Mouse (Mus musculus): ENCODE measurements at regions not wholly inside any gene's neighbourhood (a gene's known extent, or its start where the extent isn't known, plus 50 kb on each side); places are given as distances from the start of the nearest gene placed in this dataset.

GRCm38 (mm10) chr13:19975621-19976020 lies 114.8 kb upstream of the Elmo1 start:
- no peak overlapping the region for H3K4me3 ChIP-seq (ENCODE audit: insufficient read depth, low read depth, low read length)
- H3K79me2 ChIP-seq (ENCODE audit: control insufficient read depth, insufficient read depth, low read length), result no peaks in the 10 kb centered on the region
- H3K36me3 ChIP-seq (ENCODE audit: control insufficient read depth, insufficient read depth, low read length), result no peaks in the 10 kb centered on the region
- no peak for DNase-seq (ENCODE audit: extremely low read depth, low read depth, low spot score)
- no peaks in the 10 kb centered on the region for H3K4me1 ChIP-seq (ENCODE audit: control insufficient read depth, insufficient read depth, low read length)
- no peak overlapping the region for H3K27ac ChIP-seq (replicated peaks; ENCODE audit: insufficient read depth, low read depth, low read length)
- no peak for TF ChIP-seq POLR2A (IDR thresholded peaks at IDR 0.05; ENCODE audit: extremely low read depth, insufficient read depth, low read length)
- TF ChIP-seq CTCF (IDR thresholded peaks at IDR 0.05; ENCODE audit: low read depth, low read length), result no peak
- no peaks in the 10 kb centered on the region for H3K27me3 ChIP-seq (ENCODE audit: control insufficient read depth, insufficient read depth, low read length)
- no peak overlapping the region for H3K9ac ChIP-seq (ENCODE audit: low read depth, low read length)

DNA sequence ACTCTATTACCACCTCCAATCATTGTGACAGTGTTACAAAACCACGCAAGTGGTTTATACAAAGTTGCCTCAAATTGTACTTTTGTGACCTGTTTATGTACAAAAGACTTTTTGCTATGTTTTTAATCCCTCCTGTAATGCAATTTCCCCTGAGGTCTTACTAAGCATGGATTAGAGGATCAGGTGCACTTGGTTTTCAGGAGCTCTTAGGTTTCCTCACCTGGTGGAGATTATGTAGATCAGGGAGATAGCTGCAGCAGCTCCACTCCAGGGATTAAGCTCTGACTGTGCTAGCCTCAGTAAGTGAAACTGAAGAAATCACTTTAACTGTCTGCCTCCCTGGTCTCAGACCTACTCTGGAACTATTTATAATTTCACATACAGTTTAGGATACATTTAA lies 123.8 kb upstream of the Elmo1 start:
- WGBS, result 88% methylated on average over 1 of the region's 1 CpGs
- no peaks in the 10 kb centered on the region for H3K36me3 ChIP-seq (ENCODE audit: control insufficient read depth, insufficient read depth, low read length)
- no peaks in the 10 kb centered on the region for H3K79me2 ChIP-seq (ENCODE audit: control insufficient read depth, insufficient read depth, low read length)
- H3K27me3 ChIP-seq (ENCODE audit: control insufficient read depth, insufficient read depth, low read length), result no peaks in the 10 kb centered on the region
- no peak for DNase-seq (ENCODE audit: extremely low read depth, low read depth, low spot score)
- H3K27ac ChIP-seq (replicated peaks; ENCODE audit: insufficient read depth, low read depth, low read length), result no peak overlapping the region
- H3K4me3 ChIP-seq (ENCODE audit: insufficient read depth, low read depth, low read length), result no peak overlapping the region
- H3K4me1 ChIP-seq (ENCODE audit: control insufficient read depth, insufficient read depth, low read length), result no peaks in the 10 kb centered on the region
- H3K9ac ChIP-seq (ENCODE audit: low read depth, low read length), result no peak overlapping the region
- TF ChIP-seq POLR2A (IDR thresholded peaks at IDR 0.05; ENCODE audit: extremely low read depth, insufficient read depth, low read length) (no peak), CTCF (IDR thresholded peaks at IDR 0.05; ENCODE audit: low read depth, low read length) (no peak)

DNA sequence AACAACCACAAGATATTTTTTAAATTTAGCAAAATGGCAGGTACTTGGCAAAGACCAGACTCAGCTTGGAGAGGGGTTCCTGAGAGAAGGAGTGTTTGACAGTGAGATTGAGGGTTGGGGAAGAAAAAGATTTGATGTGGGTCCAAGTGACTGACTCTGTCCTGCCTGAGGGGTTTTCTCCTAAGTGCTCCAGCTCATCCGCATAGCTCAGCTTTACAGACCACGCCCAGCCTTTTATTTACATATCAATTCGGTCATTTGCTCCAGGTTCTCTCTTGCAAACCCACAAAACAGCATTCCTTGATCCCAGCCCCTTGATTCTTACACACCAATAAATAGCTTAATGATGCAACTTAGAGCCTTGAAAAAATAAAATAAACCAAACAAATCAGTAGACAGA lies 127.4 kb upstream of the Elmo1 start:
- Histone ChIP-seq H3K4me3 (ENCODE audit: insufficient read depth, low read depth, low read length) (no peak overlapping the region), H3K27me3 (ENCODE audit: control insufficient read depth, insufficient read depth, low read length) (no peaks in the 10 kb centered on the region), H3K36me3 (ENCODE audit: control insufficient read depth, insufficient read depth, low read length) (no peaks in the 10 kb centered on the region), H3K9ac (ENCODE audit: low read depth, low read length) (no peak overlapping the region), H3K27ac (replicated peaks; ENCODE audit: insufficient read depth, low read depth, low read length) (no peak overlapping the region), H3K79me2 (ENCODE audit: control insufficient read depth, insufficient read depth, low read length) (no peaks in the 10 kb centered on the region), H3K4me1 (ENCODE audit: control insufficient read depth, insufficient read depth, low read length) (no peaks in the 10 kb centered on the region)
- TF ChIP-seq CTCF (IDR thresholded peaks at IDR 0.05; ENCODE audit: low read depth, low read length) (no peak), POLR2A (IDR thresholded peaks at IDR 0.05; ENCODE audit: extremely low read depth, insufficient read depth, low read length) (no peak)
- 59% methylated on average over 3 of the region's 3 CpGs for WGBS
- DNase-seq (ENCODE audit: extremely low read depth, low read depth, low spot score), result no peak

DNA sequence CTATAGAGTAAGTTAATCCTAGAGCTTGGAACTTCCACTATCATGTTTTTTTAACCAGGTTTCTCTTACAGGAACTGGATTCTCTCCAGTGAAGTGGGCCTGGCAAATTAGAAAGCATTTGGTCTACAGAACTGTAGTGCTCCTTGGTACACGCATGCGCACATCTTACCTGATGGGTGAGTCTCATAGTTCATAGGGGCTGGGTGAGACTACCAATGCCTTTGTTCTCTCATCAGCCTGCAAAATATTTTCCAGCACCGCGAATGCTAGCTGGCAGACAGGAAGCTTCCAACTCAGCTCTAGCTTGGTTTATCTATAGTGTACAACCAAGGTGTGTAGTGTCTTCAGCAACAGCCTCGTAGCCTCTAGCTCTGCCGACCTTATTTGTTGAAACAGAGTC lies 104.7 kb upstream of the Gpr141 start:
- Histone ChIP-seq H3K9ac (ENCODE audit: low read depth, low read length) (no peak overlapping the region), H3K4me1 (ENCODE audit: control insufficient read depth, insufficient read depth, low read length) (no peaks in the 10 kb centered on the region), H3K27ac (replicated peaks; ENCODE audit: insufficient read depth, low read depth, low read length) (no peak overlapping the region), H3K79me2 (ENCODE audit: control insufficient read depth, insufficient read depth, low read length) (no peaks in the 10 kb centered on the region), H3K27me3 (ENCODE audit: control insufficient read depth, insufficient read depth, low read length) (no peaks in the 10 kb centered on the region), H3K4me3 (ENCODE audit: insufficient read depth, low read depth, low read length) (no peak overlapping the region), H3K36me3 (ENCODE audit: control insufficient read depth, insufficient read depth, low read length) (no peaks in the 10 kb centered on the region)
- no peak for TF ChIP-seq CTCF (IDR thresholded peaks at IDR 0.05; ENCODE audit: low read depth, low read length)
- no peak for TF ChIP-seq POLR2A (IDR thresholded peaks at IDR 0.05; ENCODE audit: extremely low read depth, insufficient read depth, low read length)
- 90% methylated on average over 6 of the region's 6 CpGs for WGBS
- no peak for DNase-seq (ENCODE audit: extremely low read depth, low read depth, low spot score)

DNA sequence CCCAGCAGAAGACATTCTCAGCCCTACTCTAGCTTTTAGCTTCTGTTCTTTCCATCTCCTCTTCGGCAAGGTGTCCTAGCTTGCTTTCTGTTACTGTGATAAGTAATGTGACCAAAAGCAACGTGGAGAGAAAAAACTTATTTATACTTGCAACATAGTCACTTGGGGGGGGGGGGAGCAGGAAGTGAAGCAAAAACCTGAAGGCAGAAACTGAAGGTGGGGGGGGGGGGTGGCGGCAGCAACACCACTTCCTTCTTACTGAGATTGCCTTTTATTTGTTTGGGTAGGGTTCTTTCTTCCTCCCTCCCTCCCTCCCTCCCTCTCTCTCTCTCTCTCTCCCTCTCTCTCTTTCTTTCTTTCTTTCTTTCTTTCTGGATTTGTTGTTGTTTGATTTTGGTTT lies 103.8 kb upstream of the Gpr141 start:
- TF ChIP-seq POLR2A (IDR thresholded peaks at IDR 0.05; ENCODE audit: extremely low read depth, insufficient read depth, low read length) (no peak), CTCF (IDR thresholded peaks at IDR 0.05; ENCODE audit: low read depth, low read length) (no peak)
- no peaks in the 10 kb centered on the region for H3K36me3 ChIP-seq (ENCODE audit: control insufficient read depth, insufficient read depth, low read length)
- H3K27me3 ChIP-seq (ENCODE audit: control insufficient read depth, insufficient read depth, low read length), result no peaks in the 10 kb centered on the region
- no peak overlapping the region for H3K4me3 ChIP-seq (ENCODE audit: insufficient read depth, low read depth, low read length)
- H3K9ac ChIP-seq (ENCODE audit: low read depth, low read length), result no peak overlapping the region
- no peaks in the 10 kb centered on the region for H3K4me1 ChIP-seq (ENCODE audit: control insufficient read depth, insufficient read depth, low read length)
- no peak for DNase-seq (ENCODE audit: extremely low read depth, low read depth, low spot score)
- H3K27ac ChIP-seq (replicated peaks; ENCODE audit: insufficient read depth, low read depth, low read length), result no peak overlapping the region
- H3K79me2 ChIP-seq (ENCODE audit: control insufficient read depth, insufficient read depth, low read length), result no peaks in the 10 kb centered on the region
- 75% methylated on average over 3 of the region's 3 CpGs for WGBS

- Histone ChIP-seq H3K79me2 (ENCODE audit: control insufficient read depth, insufficient read depth, low read length) (no peaks in the 10 kb centered on the region), H3K27me3 (ENCODE audit: control insufficient read depth, insufficient read depth, low read length) (no peaks in the 10 kb centered on the region), H3K4me3 (ENCODE audit: insufficient read depth, low read depth, low read length) (no peak overlapping the region), H3K4me1 (ENCODE audit: control insufficient read depth, insufficient read depth, low read length) (no peaks in the 10 kb centered on the region), H3K27ac (replicated peaks; ENCODE audit: insufficient read depth, low read depth, low read length) (no peak overlapping the region), H3K36me3 (ENCODE audit: control insufficient read depth, insufficient read depth, low read length) (no peaks in the 10 kb centered on the region), H3K9ac (ENCODE audit: low read depth, low read length) (no peak overlapping the region)
- WGBS, result 81% methylated on average over 1 of the region's 1 CpGs
- DNase-seq (ENCODE audit: extremely low read depth, low read depth, low spot score), result no peak
- TF ChIP-seq CTCF (IDR thresholded peaks at IDR 0.05; ENCODE audit: low read depth, low read length), result no peak
- no peak for TF ChIP-seq POLR2A (IDR thresholded peaks at IDR 0.05; ENCODE audit: extremely low read depth, insufficient read depth, low read length)
These were observed 97.2 kb upstream of the Gpr141 start for GRCm38 (mm10) chr13:19921084-19921827.
